Mouse (Mus musculus) retina, embryonic 14.5 days (tissue): ENCODE data around the gene Naxd.
A peak's percentile ranks its signal among the peaks of the same experiment; 100 is the strongest.

Experiments
- DNase-seq: peaks from one replicate; pipeline ENCODE4 v3.0.0-alpha.2; 2015; ENCODE audit warnings: low spot score

Gene Naxd

GRCm38 (mm10) chr8:11556691-11557423, 59.6 kb downstream of the Naxd start:
- DNase-seq = peak; percentile 39

- no peak for DNase-seq
Observed at GRCm38 (mm10) chr8:11557424-11557767, 60.1 kb downstream of the Naxd start.

GRCm38 (mm10) chr8:11557768-11558629, 60.7 kb downstream of the Naxd start:
- peak; percentile 98 for DNase-seq

- no peak for DNase-seq
Observed at GRCm38 (mm10) chr8:11559511-11559910, 62.2 kb downstream of the Naxd start.

GRCm38 (mm10) chr8:11560220-11560619, 62.9 kb downstream of the Naxd start:
- no peak for DNase-seq

GRCm38 (mm10) chr8:11564236-11564635, 66.9 kb downstream of the Naxd start:
- DNase-seq = no peak
